Mouse (Mus musculus): Measurements from ENCODE around the gene Ralgds. TPM values are rescaled to one million over a fixed set of nuclear protein-coding genes. Genes with fewer than 3 reads are reported as not detected.

The Ralgds gene
- polyA plus RNA-seq, 1 experiment: 110 TPM

DNA sequence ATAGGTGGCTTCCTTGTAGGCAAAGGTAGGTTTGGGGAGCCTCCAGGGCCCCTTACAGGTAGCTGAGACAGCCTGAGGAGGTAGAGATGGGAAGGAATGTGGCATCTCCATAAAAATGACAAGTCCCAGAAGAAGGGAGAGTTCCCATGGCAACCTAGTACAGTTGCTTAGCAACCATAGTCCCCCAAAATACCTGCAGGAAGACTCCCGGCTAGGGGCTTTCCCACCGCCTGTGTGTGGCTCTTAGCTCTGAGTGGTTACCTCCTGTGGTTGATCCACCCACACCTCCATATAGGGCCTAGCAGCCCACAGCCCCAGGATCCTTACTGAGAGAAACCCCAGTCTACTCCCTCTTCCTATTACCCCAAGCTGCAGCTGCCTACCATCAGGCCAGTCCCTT is 5.3 kb downstream of the Ralgds start:
- no peak for TF ChIP-seq POLR2A (IDR thresholded peaks at IDR 0.05; ENCODE audit: low read depth, low read length)
- no peak for TF ChIP-seq CTCF (IDR thresholded peaks at IDR 0.05; ENCODE audit: extremely low read depth, insufficient read length, insufficient replicate concordance, low read depth, low read length)
- H3K27ac ChIP-seq (ENCODE audit: insufficient read depth, low read depth, low read length): peak overlapping the region; percentile 92

DNA sequence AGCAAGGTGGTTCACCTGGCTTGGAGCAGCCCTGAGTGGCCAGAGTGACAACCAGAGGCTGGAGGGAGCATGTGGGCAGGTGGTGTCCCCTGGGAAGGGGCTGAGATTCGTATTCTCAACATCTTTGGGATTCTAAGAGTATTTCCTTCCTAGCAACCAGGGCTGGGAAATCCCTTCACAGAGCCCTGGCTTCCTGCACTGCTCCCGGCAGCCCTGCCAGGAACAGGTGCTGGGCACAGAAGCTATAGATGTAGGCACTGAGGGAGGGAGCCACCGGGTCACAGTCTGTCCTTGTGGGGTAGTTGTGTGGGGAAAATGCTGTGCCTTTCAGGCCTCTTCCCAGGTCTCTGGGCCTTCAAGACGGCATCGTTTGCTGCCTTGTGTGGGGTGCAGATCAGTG is 7.7 kb downstream of the Ralgds start:
- no peak overlapping the region for H3K4me3 ChIP-seq (ENCODE audit: low read depth, low read length)
- no peaks in the 10 kb centered on the region for H3K36me3 ChIP-seq (ENCODE audit: control insufficient read depth, insufficient read depth, low read length)
- WGBS: 66% methylated on average over 5 of the region's 5 CpGs
- TF ChIP-seq POLR2A (IDR thresholded peaks at IDR 0.05; ENCODE audit: low read depth, low read length) (no peak), CTCF (IDR thresholded peaks at IDR 0.05; ENCODE audit: extremely low read depth, insufficient read length, insufficient replicate concordance, low read depth, low read length) (no peak)
- H3K27ac ChIP-seq (ENCODE audit: insufficient read depth, low read depth, low read length): no peak overlapping the region
- no peaks in the 10 kb centered on the region for H3K27me3 ChIP-seq (ENCODE audit: control insufficient read depth, insufficient read depth, low read length)
- peaks cover 67% of the 10 kb centered on the region for H3K4me1 ChIP-seq (ENCODE audit: control insufficient read depth, insufficient read depth, insufficient read length, low read length)

More for the DNA sequence above, 5.3 kb downstream of the Ralgds start:
- no peaks in the 10 kb centered on the region for H3K27me3 ChIP-seq (ENCODE audit: control insufficient read depth, insufficient read depth, low read length)
- no peak overlapping the region for H3K4me3 ChIP-seq (ENCODE audit: low read depth, low read length)
- WGBS: 74% methylated on average over 2 of the region's 2 CpGs
- H3K4me1 ChIP-seq (ENCODE audit: control insufficient read depth, insufficient read depth, insufficient read length, low read length): peaks cover 63% of the 10 kb centered on the region
- H3K36me3 ChIP-seq (ENCODE audit: control insufficient read depth, insufficient read depth, low read length): no peaks in the 10 kb centered on the region

DNA sequence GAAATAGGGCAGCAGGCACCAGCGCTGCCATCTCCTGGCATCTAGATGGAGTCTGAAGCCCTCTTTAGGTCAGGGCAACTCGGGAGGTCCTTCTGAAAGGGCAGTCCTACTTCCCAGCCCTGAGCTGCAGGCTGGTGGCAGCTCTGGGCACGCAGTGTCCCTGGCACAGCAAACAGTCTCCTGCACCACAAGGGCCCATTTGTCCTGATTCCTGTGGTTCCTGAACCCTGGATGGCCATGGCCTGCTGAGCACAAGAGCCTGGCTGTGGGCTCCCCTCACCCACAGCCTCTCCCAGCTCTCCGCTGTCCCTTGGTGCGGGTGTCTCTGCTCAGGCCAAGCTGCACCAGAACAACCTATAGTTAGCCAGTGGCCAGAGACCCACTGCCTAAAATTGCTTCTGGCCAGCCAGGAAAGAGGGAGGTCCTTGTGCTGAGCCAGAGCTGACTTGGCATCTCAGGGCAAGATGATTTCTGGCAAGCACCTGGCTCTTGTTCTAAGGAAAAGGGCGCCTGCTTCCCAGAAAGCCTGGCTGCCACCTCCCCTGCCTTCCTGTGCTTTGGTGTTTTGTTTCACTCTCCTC is 8.7 kb downstream of the Ralgds start:
- H3K36me3 ChIP-seq (ENCODE audit: control insufficient read depth, insufficient read depth, low read length): no peaks in the 10 kb centered on the region
- no peaks in the 10 kb centered on the region for H3K27me3 ChIP-seq (ENCODE audit: control insufficient read depth, insufficient read depth, low read length)
- 58% methylated on average over 6 of the region's 6 CpGs for WGBS
- no peak for TF ChIP-seq POLR2A (IDR thresholded peaks at IDR 0.05; ENCODE audit: low read depth, low read length)
- no peak for TF ChIP-seq CTCF (IDR thresholded peaks at IDR 0.05; ENCODE audit: extremely low read depth, insufficient read length, insufficient replicate concordance, low read depth, low read length)
- peak overlapping the region; percentile 41 for H3K27ac ChIP-seq (ENCODE audit: insufficient read depth, low read depth, low read length)
- H3K4me1 ChIP-seq (ENCODE audit: control insufficient read depth, insufficient read depth, insufficient read length, low read length): peaks cover 70% of the 10 kb centered on the region
- no peak overlapping the region for H3K4me3 ChIP-seq (ENCODE audit: low read depth, low read length)

GRCm38 (mm10) chr2:28522166-28522565 is 9.2 kb downstream of the Ralgds start:
- 36% methylated on average over 4 of the region's 4 CpGs for WGBS
- no peaks in the 10 kb centered on the region for H3K27me3 ChIP-seq (ENCODE audit: control insufficient read depth, insufficient read depth, low read length)
- peaks cover 69% of the 10 kb centered on the region for H3K4me1 ChIP-seq (ENCODE audit: control insufficient read depth, insufficient read depth, insufficient read length, low read length)
- TF ChIP-seq POLR2A (IDR thresholded peaks at IDR 0.05; ENCODE audit: low read depth, low read length): no peak
- TF ChIP-seq CTCF (IDR thresholded peaks at IDR 0.05; ENCODE audit: extremely low read depth, insufficient read length, insufficient replicate concordance, low read depth, low read length): no peak
- H3K27ac ChIP-seq (ENCODE audit: insufficient read depth, low read depth, low read length): peak overlapping the region; percentile 41
- no peaks in the 10 kb centered on the region for H3K36me3 ChIP-seq (ENCODE audit: control insufficient read depth, insufficient read depth, low read length)
- no peak overlapping the region for H3K4me3 ChIP-seq (ENCODE audit: low read depth, low read length)

DNA sequence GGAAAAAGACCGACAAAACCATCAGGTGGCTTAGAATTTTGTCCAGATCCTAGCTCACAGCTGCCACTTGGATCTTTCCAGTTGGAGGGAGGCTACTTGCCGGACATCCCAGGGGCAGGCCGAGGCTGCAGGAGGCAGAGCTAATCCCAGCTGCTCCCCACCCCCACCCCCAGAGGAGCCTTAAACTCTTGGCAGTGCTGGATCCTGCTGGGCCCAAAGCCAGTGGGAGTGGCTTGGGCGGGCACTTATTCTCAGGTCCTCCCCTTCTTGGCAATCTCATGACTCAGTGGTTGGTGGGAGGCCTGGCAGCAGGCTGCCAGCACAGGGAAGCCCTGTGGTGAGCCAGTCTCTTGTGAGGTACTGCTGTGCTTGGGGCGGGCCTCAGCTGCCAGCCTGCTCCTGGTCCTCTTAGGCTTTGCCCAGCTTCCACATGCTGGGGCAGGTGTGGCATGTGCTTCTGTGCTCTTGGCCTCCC is 10.8 kb downstream of the Ralgds start:
- WGBS: 9% methylated on average over 5 of the region's 5 CpGs
- H3K27ac ChIP-seq (ENCODE audit: insufficient read depth, low read depth, low read length): peak overlapping the region; percentile 95
- no peak overlapping the region for H3K4me3 ChIP-seq (ENCODE audit: low read depth, low read length)
- no peaks in the 10 kb centered on the region for H3K27me3 ChIP-seq (ENCODE audit: control insufficient read depth, insufficient read depth, low read length)
- TF ChIP-seq CTCF (IDR thresholded peaks at IDR 0.05; ENCODE audit: extremely low read depth, insufficient read length, insufficient replicate concordance, low read depth, low read length): no peak
- TF ChIP-seq POLR2A (IDR thresholded peaks at IDR 0.05; ENCODE audit: low read depth, low read length): peak; percentile 52; the same call in 1 of the 2 replicates
- H3K4me1 ChIP-seq (ENCODE audit: control insufficient read depth, insufficient read depth, insufficient read length, low read length): peaks cover 56% of the 10 kb centered on the region
- H3K36me3 ChIP-seq (ENCODE audit: control insufficient read depth, insufficient read depth, low read length): no peaks in the 10 kb centered on the region

DNA sequence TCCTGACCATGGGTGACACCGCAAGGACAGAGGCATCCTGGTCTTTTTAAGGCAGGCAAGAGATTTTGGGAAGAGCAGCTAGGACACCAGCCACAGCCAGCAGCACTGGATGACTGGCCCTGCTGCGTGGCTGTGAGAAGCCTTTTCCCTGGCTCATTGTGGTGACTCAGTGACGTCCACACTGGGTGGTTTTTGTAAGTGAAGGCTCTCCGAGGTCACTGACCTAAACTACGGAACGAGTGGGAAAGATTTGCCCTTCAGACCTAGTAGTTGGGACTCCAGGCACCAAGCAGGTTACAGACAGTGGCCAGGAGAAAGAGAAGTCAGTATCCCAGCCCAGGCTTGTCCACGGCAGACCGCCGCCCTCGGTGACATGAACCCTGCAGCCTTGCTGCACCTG is 11.5 kb downstream of the Ralgds start:
- H3K4me1 ChIP-seq (ENCODE audit: control insufficient read depth, insufficient read depth, insufficient read length, low read length): peaks cover 53% of the 10 kb centered on the region
- WGBS: 78% methylated on average over 10 of the region's 10 CpGs
- no peaks in the 10 kb centered on the region for H3K36me3 ChIP-seq (ENCODE audit: control insufficient read depth, insufficient read depth, low read length)
- no peaks in the 10 kb centered on the region for H3K27me3 ChIP-seq (ENCODE audit: control insufficient read depth, insufficient read depth, low read length)
- H3K4me3 ChIP-seq (ENCODE audit: low read depth, low read length): no peak overlapping the region
- TF ChIP-seq CTCF (IDR thresholded peaks at IDR 0.05; ENCODE audit: extremely low read depth, insufficient read length, insufficient replicate concordance, low read depth, low read length) (no peak), POLR2A (IDR thresholded peaks at IDR 0.05; ENCODE audit: low read depth, low read length) (no peak)
- H3K27ac ChIP-seq (ENCODE audit: insufficient read depth, low read depth, low read length): peak overlapping the region; percentile 95

DNA sequence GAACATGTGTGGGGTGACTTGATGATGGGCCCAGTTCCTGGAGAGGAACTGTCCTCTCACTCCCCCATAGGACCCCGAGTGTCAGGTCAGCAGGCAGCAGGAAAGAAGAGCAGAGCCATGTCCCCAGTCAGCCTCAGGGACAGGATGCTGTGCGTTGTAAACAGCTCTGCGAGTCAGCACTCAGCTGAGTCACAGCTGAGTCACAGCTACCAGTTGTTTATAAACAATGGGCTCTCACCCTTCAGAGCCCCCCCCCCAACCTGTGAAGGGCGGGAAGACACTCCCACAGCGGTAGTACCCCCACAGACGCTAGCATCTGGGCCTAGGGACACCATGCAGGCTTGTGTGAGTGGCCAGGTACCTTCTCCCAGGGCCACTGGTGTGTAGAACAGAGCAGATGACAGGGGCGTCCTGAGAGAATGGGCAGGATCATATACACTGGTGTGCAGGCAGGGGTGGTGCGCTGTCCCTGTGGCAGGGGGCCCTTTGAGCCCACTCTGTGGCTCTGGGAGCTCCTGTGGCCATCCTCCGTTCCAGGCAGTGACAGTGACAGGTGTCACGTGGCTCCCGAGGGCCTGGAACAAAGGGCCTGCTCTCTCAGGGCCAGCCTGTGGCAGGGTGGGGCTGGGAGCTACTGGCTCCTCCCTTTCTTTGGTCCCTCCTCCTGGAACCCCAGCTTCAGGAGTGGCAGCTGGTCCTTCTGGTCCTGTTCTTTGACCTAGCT is 12.5 kb downstream of the Ralgds start:
- peak overlapping the region; percentile 17; the same call in 1 of the 2 replicates for H3K4me3 ChIP-seq (ENCODE audit: low read depth, low read length)
- peak overlapping the region; percentile 95 for H3K27ac ChIP-seq (ENCODE audit: insufficient read depth, low read depth, low read length)
- WGBS: 11% methylated on average over 11 of the region's 11 CpGs
- H3K4me1 ChIP-seq (ENCODE audit: control insufficient read depth, insufficient read depth, insufficient read length, low read length): peaks cover 53% of the 10 kb centered on the region
- no peaks in the 10 kb centered on the region for H3K36me3 ChIP-seq (ENCODE audit: control insufficient read depth, insufficient read depth, low read length)
- TF ChIP-seq POLR2A (IDR thresholded peaks at IDR 0.05; ENCODE audit: low read depth, low read length) (peak; percentile 11; the same call in 1 of the 2 replicates), CTCF (IDR thresholded peaks at IDR 0.05; ENCODE audit: extremely low read depth, insufficient read length, insufficient replicate concordance, low read depth, low read length) (no peak)
- H3K27me3 ChIP-seq (ENCODE audit: control insufficient read depth, insufficient read depth, low read length): no peaks in the 10 kb centered on the region
